Mouse (Mus musculus) small intestine, adult 2 months (tissue): ENCODE results near the gene Rpl3l. TPM values are rescaled to one million over a fixed set of nuclear protein-coding genes. Genes with fewer than 3 reads are reported as not detected.
A peak's percentile ranks its signal among the peaks of the same experiment; 100 is the strongest.
"Not testable (repeated sequence)": the region's sequence is repeated elsewhere in the genome, so short reads cannot be mapped to it uniquely, and the experiment has no call there.

Source experiments
- H3K27ac ChIP-seq: fragments of 200-500 bp; 2 replicates; pipeline ENCODE4 v1.5.1; 2012; ENCODE audit warnings: low read depth, low read length, control low read depth, inconsistent platforms; ENCODE audit not compliant: insufficient read depth
- H3K27me3 ChIP-seq: fragments of 200-500 bp; 2 replicates; pipeline ENCODE4 v1.6.1; 2012; ENCODE audit warnings: mild to moderate bottlenecking, moderate library complexity, low read length, inconsistent platforms; ENCODE audit not compliant: control insufficient read depth, insufficient read depth
- H3K36me3 ChIP-seq: fragments of 200-500 bp; 2 replicates; pipeline ENCODE4 v1.6.1; 2012; ENCODE audit warnings: mild to moderate bottlenecking, low read length, control low read depth, inconsistent platforms; ENCODE audit not compliant: control insufficient read depth, insufficient read depth
- H3K4me1 ChIP-seq: fragments of 200-500 bp; 2 replicates; pipeline ENCODE4 v1.6.1; 2012; ENCODE audit warnings: low read length, inconsistent platforms, mixed read lengths; ENCODE audit not compliant: control insufficient read depth, insufficient read depth, insufficient read length
- H3K4me3 ChIP-seq: fragments of 200-500 bp; 2 replicates; pipeline ENCODE4 v1.5.1; 2012; ENCODE audit warnings: low read depth, mild to moderate bottlenecking, control low read depth, inconsistent platforms, low read length, moderate library complexity
- CTCF ChIP-seq: fragments of 200-500 bp; IDR thresholded peaks from 2 replicates; pipeline ENCODE4 v1.5.1; 2012; ENCODE audit warnings: low read depth, mild to moderate bottlenecking, control low read depth, inconsistent platforms, low read length, moderate library complexity, mixed read lengths; ENCODE audit not compliant: insufficient replicate concordance, insufficient read length; ENCODE audit errors: extremely low read depth
- POLR2A ChIP-seq: fragments of 200-500 bp; IDR thresholded peaks from 2 replicates; pipeline ENCODE4 v1.6.1; 2012; ENCODE audit warnings: low read depth, mild to moderate bottlenecking, control low read depth, inconsistent platforms, low read length, moderate library complexity
- WGBS: fragments of 180-500 bp; shearing (Covaris S2); methylation state at CpG from one replicate; pipeline ENCODE4 v1.1.7; 2018; 5-methylcytosine and 5-hydroxymethylcytosine counted together
- polyA plus RNA-seq: library from polyadenylated mRNA; depleted of rRNA; stranded (reverse); fragments of >200 nt; gene quantifications from 2 replicates; pipeline ENCODE4 v1.2.3, GENCODE M21; 2012

Gene Rpl3l
- polyA plus RNA-seq, 1 experiment, result 0.11 TPM

DNA sequence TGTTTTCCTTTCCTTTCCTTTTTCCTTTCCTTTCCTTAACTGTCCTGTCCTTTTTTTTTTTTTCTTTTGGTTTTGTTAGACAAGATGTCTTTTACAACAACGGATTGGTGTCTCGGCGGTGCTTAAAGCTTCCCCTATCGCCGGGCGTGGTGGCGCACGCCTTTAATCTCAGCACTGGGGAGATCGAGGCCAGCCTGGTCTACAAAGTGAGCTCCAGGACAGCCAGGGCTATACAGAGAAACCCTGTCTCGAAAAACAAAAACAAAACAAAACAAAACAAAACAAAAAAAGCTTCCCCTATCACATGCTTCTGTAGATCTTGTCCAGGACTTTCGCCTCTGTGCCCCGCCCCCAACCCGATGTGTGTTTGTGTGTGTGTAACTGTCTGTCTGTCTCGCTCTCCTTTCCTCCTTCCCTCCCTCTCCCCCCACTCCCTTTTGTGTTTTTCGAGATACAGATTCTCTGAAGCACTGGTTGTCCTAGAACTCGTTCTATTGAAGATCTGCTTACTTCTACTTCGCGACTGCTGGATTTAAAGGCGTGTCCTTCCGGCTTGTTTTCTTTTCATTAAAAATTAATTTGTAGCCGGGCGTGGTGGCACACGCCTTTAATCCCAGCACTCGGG is 19.7 kb upstream of the Rpl3l start:
- 0 out of 2 replicates have a peak, but pooled peaks cover 7% of the 10 kb centered on the region for H3K36me3 ChIP-seq
- 1% methylated on average over 24 of the region's 24 CpGs for WGBS
- peak overlapping the region; percentile 84 for H3K4me3 ChIP-seq
- no peaks in the 10 kb centered on the region for H3K27me3 ChIP-seq
- H3K4me1 ChIP-seq, result no peaks in the 10 kb centered on the region; the same call in 1 of the 2 replicates
- no peak for TF ChIP-seq POLR2A
- no peak for TF ChIP-seq CTCF
- H3K27ac ChIP-seq, result peak overlapping the region; percentile 51

DNA sequence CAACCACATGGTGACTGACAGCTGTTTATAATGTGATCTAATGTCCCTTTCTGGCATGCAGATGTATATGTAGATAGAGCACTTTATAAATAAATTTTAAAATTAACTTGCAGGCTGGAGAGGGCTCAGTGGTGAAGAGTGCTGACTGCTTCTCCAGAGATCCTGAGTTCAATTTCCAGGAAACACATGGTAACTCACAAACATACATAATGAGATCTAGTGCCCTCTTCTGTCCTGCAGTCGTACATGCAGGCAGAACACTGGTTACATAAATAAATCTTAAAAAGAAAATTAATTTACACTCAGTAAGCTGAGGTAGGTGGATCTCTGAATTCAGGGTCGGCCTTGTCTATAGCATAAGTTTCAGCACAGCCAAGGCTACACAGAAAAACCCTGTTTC is 19.0 kb upstream of the Rpl3l start:
- Histone ChIP-seq H3K4me1 (no peaks in the 10 kb centered on the region; the same call in 1 of the 2 replicates), H3K27me3 (no peaks in the 10 kb centered on the region), H3K36me3 (0 out of 2 replicates have a peak, but pooled peaks cover 7% of the 10 kb centered on the region), H3K4me3 (no peak overlapping the region), H3K27ac (no peak overlapping the region)
- no peak for TF ChIP-seq POLR2A
- TF ChIP-seq CTCF, result no peak
- 21% methylated on average over 2 of the region's 2 CpGs for WGBS

GRCm38 (mm10) chr17:24715556-24715955 is 12.1 kb upstream of the Rpl3l start:
- no peaks in the 10 kb centered on the region; the same call in 1 of the 2 replicates for H3K4me1 ChIP-seq
- 85% methylated on average over 6 of the region's 6 CpGs for WGBS
- no peaks in the 10 kb centered on the region for H3K27me3 ChIP-seq
- TF ChIP-seq CTCF, result no peak
- TF ChIP-seq POLR2A, result no peak
- H3K4me3 ChIP-seq, result no peak overlapping the region
- H3K27ac ChIP-seq, result no peak overlapping the region
- no peaks in the 10 kb centered on the region for H3K36me3 ChIP-seq

DNA sequence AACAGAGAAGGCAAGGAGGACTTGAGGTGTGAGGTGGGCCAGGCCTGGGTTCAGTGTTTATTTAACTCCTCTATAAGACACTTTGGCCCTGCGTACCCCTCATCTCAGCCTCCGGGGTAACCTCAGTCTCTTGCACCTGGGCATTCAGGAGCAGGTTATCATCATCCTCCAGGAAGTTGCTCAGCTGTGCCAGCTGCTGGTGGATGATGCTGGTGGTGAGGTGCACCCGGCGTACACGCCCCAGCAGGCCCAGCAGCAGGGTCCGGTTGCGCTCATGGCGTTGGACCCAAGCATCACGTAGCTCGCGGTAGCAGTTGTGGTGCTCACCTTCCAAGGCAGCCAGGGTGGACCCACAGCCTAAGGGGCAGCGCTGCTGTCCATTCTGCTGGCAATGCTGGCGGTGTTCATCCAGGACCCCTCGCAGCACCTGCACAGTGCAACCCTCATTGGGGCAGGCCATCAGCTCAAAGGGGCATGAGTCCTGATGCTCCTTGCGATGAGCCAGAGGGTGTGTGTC is 11.4 kb upstream of the Rpl3l start:
- no peak for TF ChIP-seq CTCF
- TF ChIP-seq POLR2A, result no peak
- H3K27ac ChIP-seq, result no peak overlapping the region

DNA sequence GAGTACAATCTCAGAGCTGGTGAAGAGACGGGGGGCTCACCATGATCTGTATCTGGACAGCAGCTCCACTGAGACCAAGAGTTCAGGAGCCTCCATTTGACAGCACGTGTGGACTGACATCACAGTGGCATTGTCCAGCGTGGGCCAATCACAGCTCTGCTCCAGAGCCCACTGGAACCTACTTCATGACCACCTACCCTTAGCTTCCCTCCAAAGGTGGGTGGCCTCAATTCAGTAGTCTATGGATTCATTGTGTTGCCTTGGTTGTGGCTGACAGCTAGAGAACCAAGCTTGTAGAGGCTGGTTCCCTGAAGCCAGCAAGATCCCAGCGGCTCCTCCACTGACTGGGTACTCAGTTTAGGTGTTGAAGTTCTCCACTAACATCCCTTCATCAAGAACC is 9.7 kb upstream of the Rpl3l start, which contains the start of the genes Rnf151 and Rps2:
Gene Rnf151, minus strand, starts transcription at position 121 of the 400 bp plus-strand sequence.
Gene Rps2, plus strand, starts transcription at position 174 of the 400 bp plus-strand sequence.
- TF ChIP-seq POLR2A (no peak), CTCF (no peak)
- Histone ChIP-seq H3K4me1 (peaks cover 2% of the 10 kb centered on the region), H3K27ac (no peak within 1 kb of the TSS), H3K27me3 (no peaks in the 10 kb centered on the region), H3K4me3 (no peak within 1 kb of the TSS), H3K36me3 (peaks cover 15% of the 10 kb centered on the region)
- WGBS, result 80% methylated on average over 4 of the region's 4 CpGs

More for the DNA sequence above, 11.4 kb upstream of the Rpl3l start:
- Histone ChIP-seq H3K4me1 (no peaks in the 10 kb centered on the region; the same call in 1 of the 2 replicates), H3K36me3 (peaks cover 3% of the 10 kb centered on the region; the same call in 1 of the 2 replicates), H3K27me3 (no peaks in the 10 kb centered on the region), H3K4me3 (no peak overlapping the region)
- 96% methylated on average over 15 of the region's 15 CpGs for WGBS

DNA sequence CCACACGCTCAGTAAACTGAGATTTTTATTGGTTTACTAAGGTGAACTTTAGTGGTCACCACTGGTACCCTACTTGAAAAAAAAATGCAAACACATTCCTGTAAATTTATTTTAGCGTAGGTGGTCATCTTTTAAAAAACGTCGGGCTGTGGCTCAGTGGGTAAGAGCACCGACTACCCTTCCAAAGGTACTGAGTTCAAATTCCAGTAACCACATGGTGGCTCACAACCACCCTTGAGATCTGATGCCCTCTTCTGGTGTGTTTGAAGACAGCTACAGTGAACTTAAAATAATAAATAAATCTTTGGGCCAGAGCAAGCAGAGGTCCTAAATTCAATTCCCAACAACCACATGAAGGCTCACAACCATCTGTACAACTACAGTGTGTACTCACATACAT is 8.7 kb upstream of the Rpl3l start:
- H3K27me3 ChIP-seq, H3K27ac ChIP-seq: not testable (repeated sequence)
- H3K4me3 ChIP-seq, result peak overlapping the region; percentile 79

GRCm38 (mm10) chr17:24719494-24720222 is 8.0 kb upstream of the Rpl3l start:
- Histone ChIP-seq H3K27me3 (no peaks in the 10 kb centered on the region), H3K4me1 (peaks cover 2% of the 10 kb centered on the region), H3K27ac (peak overlapping the region; percentile 50), H3K4me3 (peak overlapping the region; percentile 79), H3K36me3 (peaks cover 15% of the 10 kb centered on the region)
- WGBS, result under 1% methylated on average over 61 of the region's 61 CpGs
- no peak for TF ChIP-seq CTCF
- peak; percentile 91 for TF ChIP-seq POLR2A

More for the DNA sequence above, 8.7 kb upstream of the Rpl3l start:
- H3K36me3 ChIP-seq, result peaks cover 15% of the 10 kb centered on the region
- not testable (repeated sequence) for H3K4me1 ChIP-seq
- WGBS, result 44% methylated on average over 5 of the region's 5 CpGs

GRCm38 (mm10) chr17:24720616-24721015 is 7.0 kb upstream of the Rpl3l start:
- 1% methylated on average over 11 of the region's 11 CpGs for WGBS
- H3K36me3 ChIP-seq, result peaks cover 15% of the 10 kb centered on the region
- not testable (repeated sequence) for H3K4me1 ChIP-seq, H3K27me3 ChIP-seq
- H3K4me3 ChIP-seq, result peak overlapping the region; percentile 68
- H3K27ac ChIP-seq, result peak overlapping the region; percentile 39

DNA sequence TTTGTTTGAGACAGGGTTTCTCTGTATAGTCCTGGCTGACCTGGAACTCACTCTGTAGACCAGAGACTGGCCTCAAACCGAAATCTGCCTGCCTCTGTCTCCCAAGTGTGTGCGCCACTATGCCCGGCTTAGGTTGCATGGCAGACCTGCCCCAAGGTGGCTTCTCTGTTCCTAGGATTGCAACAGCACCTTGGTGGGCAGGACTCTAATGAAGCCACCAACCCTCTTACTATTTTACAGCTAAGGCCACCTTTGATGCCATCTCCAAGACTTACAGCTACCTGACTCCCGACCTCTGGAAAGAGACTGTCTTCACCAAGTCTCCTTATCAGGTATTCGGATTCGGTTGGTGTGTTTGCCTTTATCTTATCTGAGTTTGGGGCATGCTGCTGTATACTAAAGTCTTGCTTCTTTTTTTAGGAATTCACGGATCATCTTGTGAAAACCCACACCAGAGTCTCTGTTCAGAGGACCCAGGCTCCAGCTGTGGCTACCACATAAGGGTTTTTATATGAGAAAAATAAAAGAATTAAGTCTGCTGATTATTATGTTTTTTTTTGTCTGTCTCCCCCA is 6.2 kb upstream of the Rpl3l start:
- Histone ChIP-seq H3K36me3 (peaks cover 15% of the 10 kb centered on the region), H3K4me3 (peak overlapping the region; percentile 46)
- H3K4me1 ChIP-seq, H3K27me3 ChIP-seq, H3K27ac ChIP-seq: not testable (repeated sequence)
- 20% methylated on average over 7 of the region's 7 CpGs for WGBS
